Mouse (Mus musculus) hindbrain, embryonic 11.5 days (tissue): ENCODE data around the gene 0610030E20Rik. TPM values are rescaled to one million over a fixed set of nuclear protein-coding genes. Genes with fewer than 3 reads are reported as not detected.

Experiments
- ATAC-seq: fragments of 200-750 bp; cut with Nextera tagmentation; 2 replicates; pipeline ENCODE4 v1.8.0; 2017; ENCODE audit warnings: mild to moderate bottlenecking, moderate TSS enrichment, moderate library complexity; ENCODE audit not compliant: low FRiP score
- DNase-seq: peaks from one replicate; pipeline ENCODE4 v3.0.0-alpha.2; 2015; ENCODE audit warnings: low spot score
- H3K27ac ChIP-seq: fragments of 300-500 bp; sonication (generic); 2 replicates; pipeline ENCODE4 v1.5.1; 2014; ENCODE audit warnings: mild to moderate bottlenecking, low read depth, low read length
- H3K27me3 ChIP-seq: fragments of 300-500 bp; sonication (generic); 2 replicates; pipeline ENCODE4 v1.6.1; 2014; ENCODE audit warnings: mild to moderate bottlenecking, low read length, moderate library complexity, mixed read lengths; ENCODE audit not compliant: control insufficient read depth, insufficient read depth
- H3K36me3 ChIP-seq: fragments of 300-500 bp; sonication (generic); 2 replicates; pipeline ENCODE4 v1.6.1; 2014; ENCODE audit warnings: mild to moderate bottlenecking, low read length, moderate library complexity, mixed read lengths; ENCODE audit not compliant: control insufficient read depth, insufficient read depth
- H3K4me1 ChIP-seq: fragments of 300-500 bp; sonication (generic); replicated peaks from 2 replicates; pipeline ENCODE4 v1.6.1; 2014; ENCODE audit warnings: low read length, mixed read lengths; ENCODE audit not compliant: control insufficient read depth, insufficient read depth
- H3K4me2 ChIP-seq: fragments of 300-500 bp; sonication (generic); replicated peaks from 2 replicates; pipeline ENCODE4 v1.6.1; 2014; ENCODE audit warnings: mild to moderate bottlenecking, low read depth, low read length
- H3K4me3 ChIP-seq: fragments of 300-500 bp; sonication (generic); 2 replicates; pipeline ENCODE4 v1.5.1; 2014; ENCODE audit warnings: low read depth, low read length
- H3K9ac ChIP-seq: fragments of 300-500 bp; sonication (generic); 2 replicates; pipeline ENCODE4 v1.6.1; 2014; ENCODE audit warnings: low read depth, low read length
- H3K9me3 ChIP-seq: fragments of 300-500 bp; sonication (generic); 2 replicates; pipeline ENCODE4 v1.6.1; 2016; ENCODE audit warnings: low read length; ENCODE audit not compliant: control insufficient read depth
- WGBS: fragments of 180-500 bp; shearing (Covaris S2); extraction: QIAGEN DNeasy Blood & Tissue Kit; methylation state at CpG from one replicate; pipeline ENCODE4 v1.1.7; 2014; 5-methylcytosine and 5-hydroxymethylcytosine counted together
- polyA plus RNA-seq: library from polyadenylated mRNA; unstranded; fragments of >200 nt; fragmentation: Nextera tagmentation; extraction: Ambion mirVana; gene quantifications from 2 replicates; pipeline ENCODE4 v1.2.1, GENCODE M21; 2014

Gene 0610030E20Rik
- polyA plus RNA-seq, 1 experiment from 2014 or later: 28.4 TPM

DNA sequence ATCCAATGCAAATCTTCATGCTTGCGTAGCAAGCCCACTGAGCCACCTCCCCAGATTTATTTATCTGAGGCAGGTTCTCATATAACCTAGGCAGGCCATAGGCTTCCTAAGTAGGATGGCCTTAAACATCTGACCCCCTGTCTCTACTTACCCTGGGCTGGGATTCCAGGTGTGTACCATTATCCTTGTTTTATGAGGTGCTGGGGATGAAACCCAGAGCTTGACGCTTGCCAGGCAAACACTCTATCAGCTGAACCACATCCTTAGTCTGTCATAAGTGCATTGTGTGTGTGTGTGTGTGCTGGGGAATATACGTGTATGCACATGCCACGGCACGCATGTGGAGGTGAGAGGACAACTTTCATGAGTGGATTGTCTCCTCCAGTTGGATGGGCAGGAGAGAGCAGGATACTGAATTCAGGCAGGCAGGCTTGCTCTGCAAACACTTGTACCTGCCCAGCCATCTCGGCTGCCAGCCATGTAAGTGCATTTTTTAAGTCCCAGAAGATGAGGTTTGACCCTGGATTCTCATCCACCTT lies 41.7 kb downstream of the 0610030E20Rik start:
- H3K4me2 ChIP-seq: no peak overlapping the region
- DNase-seq (no peak), ATAC-seq (no peak)
- no peaks in the 10 kb centered on the region for H3K9me3 ChIP-seq
- H3K27ac ChIP-seq: no peak overlapping the region
- H3K36me3 ChIP-seq: no peaks in the 10 kb centered on the region
- no peak overlapping the region for H3K9ac ChIP-seq
- 91% methylated on average over 6 of the region's 6 CpGs for WGBS
- no peak overlapping the region for H3K4me3 ChIP-seq
- peaks cover 3% of the 10 kb centered on the region; the same call in 1 of the 2 replicates for H3K4me1 ChIP-seq
- H3K27me3 ChIP-seq: peaks cover 7% of the 10 kb centered on the region; the same call in 1 of the 2 replicates

DNA sequence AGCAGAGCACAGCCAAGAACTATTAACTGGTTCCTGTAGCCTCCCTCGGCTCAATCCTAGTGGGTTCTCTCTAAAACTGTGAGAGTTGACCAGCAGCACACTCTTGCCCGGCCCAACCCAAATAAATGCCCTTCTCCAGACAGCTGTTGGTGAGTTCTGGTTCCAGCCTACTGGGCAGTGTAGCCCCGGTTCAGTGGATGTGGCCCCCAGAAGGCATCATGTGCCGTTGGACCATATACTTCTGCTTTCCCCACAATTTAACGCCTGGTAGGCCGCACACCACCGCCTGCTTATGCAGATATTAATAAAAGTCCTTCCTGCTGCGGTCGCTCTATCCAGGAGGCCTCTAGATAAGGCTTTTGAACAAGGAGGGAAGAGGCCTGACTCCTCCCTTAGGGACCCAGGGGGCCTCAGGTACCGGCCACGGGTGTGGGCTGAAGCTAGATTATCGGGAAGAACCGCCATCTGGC lies 42.4 kb downstream of the 0610030E20Rik start:
- 35% methylated on average over 13 of the region's 13 CpGs for WGBS
- peak overlapping the region; percentile 49 for H3K4me2 ChIP-seq
- H3K9me3 ChIP-seq: no peaks in the 10 kb centered on the region
- H3K9ac ChIP-seq: no peak overlapping the region; the same call in 1 of the 2 replicates
- peaks cover 7% of the 10 kb centered on the region; the same call in 1 of the 2 replicates for H3K27me3 ChIP-seq
- no peak overlapping the region for H3K27ac ChIP-seq
- DNase-seq (no peak), ATAC-seq (peak; percentile 14; the same call in 1 of the 2 replicates)
- no peaks in the 10 kb centered on the region for H3K36me3 ChIP-seq
- peaks cover 3% of the 10 kb centered on the region; the same call in 1 of the 2 replicates for H3K4me1 ChIP-seq
- H3K4me3 ChIP-seq: peak overlapping the region; percentile 34; the same call in 1 of the 2 replicates

DNA sequence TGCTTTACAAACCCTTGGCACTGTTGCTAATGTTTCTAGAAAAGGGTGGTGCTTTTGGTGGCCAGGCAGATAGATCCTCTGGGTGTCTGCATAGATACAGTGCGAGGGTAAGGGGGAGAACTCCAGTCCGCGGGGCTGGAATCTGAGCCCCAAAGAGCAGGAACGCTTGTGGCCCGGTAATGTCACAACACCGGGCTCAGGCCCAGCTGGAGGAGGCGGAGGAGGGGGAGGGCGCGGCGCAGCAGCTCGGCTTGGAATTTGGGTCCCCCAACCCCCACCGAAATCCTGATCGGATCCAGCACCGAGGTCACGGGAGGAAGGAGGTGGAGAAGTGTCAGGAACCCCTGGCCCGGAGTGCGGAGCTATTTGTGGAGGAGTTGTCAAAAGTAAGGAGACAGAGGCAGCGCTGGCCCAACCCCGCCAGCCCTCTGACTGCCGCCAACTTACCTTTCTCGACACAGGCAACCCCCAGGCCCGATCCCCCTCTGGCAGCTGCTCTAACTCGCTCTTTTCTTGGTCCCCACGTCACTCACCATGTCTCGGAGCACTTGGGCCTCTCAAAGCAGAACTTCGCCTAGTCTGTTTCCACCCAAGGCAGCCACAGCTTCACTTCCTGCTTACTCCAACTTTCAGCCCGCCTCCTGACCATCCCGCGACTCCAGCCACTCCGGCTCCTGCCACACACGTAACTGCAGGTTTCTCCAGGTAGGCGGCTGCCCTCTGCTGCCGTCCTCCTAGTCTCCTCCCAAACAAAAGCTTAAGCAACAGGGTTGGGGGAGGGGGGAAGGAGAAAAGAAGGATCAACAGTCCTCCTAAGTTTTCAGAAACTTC lies 43.0 kb downstream of the 0610030E20Rik start, which contains the start of gene Vamp8:
TSS of gene Vamp8 (minus strand) at position 763 of the 831 bp plus-strand sequence.
- H3K27ac ChIP-seq: no peak within 1 kb of the TSS
- H3K4me3 ChIP-seq: peak within 1 kb of the TSS; percentile 34
- H3K36me3 ChIP-seq: no peaks in the 10 kb centered on the region
- H3K4me2 ChIP-seq: peak within 1 kb of the TSS; percentile 49
- DNase-seq: peak; percentile 58
- peak; percentile 22; the same call in 1 of the 2 replicates for ATAC-seq
- WGBS: 2% methylated on average over 33 of the region's 33 CpGs
- peaks cover 3% of the 10 kb centered on the region; the same call in 1 of the 2 replicates for H3K4me1 ChIP-seq
- no peaks in the 10 kb centered on the region for H3K9me3 ChIP-seq
- H3K27me3 ChIP-seq: peaks cover 7% of the 10 kb centered on the region; the same call in 1 of the 2 replicates
- H3K9ac ChIP-seq: peak within 1 kb of the TSS; percentile 65

DNA sequence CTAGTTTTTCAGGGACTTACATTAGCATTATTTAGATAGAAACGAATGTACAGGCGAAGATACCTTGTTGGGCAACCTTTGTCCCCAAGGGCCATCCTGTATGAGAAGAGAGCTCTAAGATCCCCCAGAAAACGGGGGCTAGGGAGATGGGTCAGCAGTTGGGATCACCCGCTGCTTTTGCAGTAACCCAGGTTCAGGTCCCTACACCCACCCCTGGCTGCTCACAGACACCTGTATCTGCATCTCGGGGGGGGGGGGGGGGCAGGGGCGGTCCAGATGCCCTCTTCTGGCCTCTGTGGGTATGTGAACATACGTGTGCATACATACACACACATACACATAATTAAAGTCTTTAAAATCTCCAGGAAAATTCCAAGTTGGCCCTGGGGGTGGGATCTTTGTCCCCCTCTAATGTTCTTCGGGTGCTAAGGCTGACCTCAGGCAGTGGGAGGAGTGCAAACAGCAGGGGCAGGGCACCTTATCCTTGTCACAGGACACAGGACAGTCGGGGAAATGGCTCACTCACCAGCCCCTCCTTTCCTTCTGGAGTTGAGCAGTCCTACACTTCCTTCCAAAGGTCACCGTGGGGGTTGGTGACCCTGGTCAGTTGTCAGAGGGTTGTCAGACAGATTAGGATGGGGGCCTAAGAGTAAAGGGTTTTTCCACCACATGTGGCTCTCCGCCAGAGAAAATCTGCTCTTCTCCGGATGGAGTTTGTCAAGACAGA lies 43.8 kb downstream of the 0610030E20Rik start:
- WGBS: 16% methylated on average over 12 of the region's 12 CpGs
- Histone ChIP-seq H3K4me3 (peak overlapping the region; percentile 34), H3K9ac (peak overlapping the region; percentile 65; the same call in 1 of the 2 replicates), H3K36me3 (no peaks in the 10 kb centered on the region), H3K4me1 (peaks cover 3% of the 10 kb centered on the region; the same call in 1 of the 2 replicates), H3K27me3 (peaks cover 7% of the 10 kb centered on the region; the same call in 1 of the 2 replicates), H3K27ac (no peak overlapping the region), H3K4me2 (peak overlapping the region; percentile 49), H3K9me3 (no peaks in the 10 kb centered on the region)
- DNase-seq: peak; percentile 21
- ATAC-seq: no peak; the same call in 1 of the 2 replicates

DNA sequence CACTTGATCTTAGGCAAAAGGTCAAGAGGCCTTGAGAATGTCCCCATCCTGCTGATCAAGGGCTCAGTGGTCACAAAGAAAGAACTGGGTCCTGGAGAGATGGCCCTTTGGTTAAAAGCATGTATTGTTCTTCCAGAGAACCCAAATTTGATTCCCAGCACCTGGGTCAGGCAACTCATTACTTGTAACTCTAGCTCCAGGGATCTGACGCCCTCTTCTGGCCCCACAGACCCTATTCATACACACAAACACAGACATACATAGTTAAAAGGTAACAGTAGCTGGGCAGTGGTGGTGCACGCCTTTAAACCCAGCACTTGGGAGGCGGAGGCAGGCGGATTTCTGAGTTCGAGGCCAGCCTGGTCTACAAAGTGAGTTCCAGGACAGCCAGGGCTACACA lies 45.2 kb downstream of the 0610030E20Rik start:
- no peak for ATAC-seq
- H3K4me1 ChIP-seq: peaks cover 3% of the 10 kb centered on the region; the same call in 1 of the 2 replicates
- 88% methylated on average over 5 of the region's 5 CpGs for WGBS

DNA sequence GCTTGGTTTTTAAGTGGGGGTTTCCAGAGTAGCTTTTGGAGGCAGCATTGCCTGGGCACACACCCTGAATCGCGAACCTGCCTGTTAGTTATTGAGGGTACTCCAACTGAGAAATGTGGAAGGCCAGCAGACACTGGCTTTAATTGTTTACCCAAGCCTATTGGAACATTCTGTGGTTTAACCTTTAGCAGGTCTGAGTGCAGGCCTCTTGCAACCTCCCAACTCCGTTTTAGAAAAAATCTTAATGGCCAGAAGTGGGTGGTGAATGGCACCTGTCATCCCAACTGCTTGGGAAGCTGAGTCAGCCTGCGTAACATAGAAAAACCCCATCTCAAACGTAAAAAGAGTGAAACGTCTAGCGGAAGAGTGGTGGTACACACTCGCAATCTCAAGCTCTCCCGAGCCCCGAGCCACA lies 49.7 kb downstream of the 0610030E20Rik start:
- Histone ChIP-seq H3K4me1 (no peaks in the 10 kb centered on the region), H3K27me3 (no peaks in the 10 kb centered on the region), H3K9me3 (no peaks in the 10 kb centered on the region), H3K4me3 (no peak overlapping the region), H3K36me3 (no peaks in the 10 kb centered on the region), H3K9ac (no peak overlapping the region), H3K27ac (no peak overlapping the region), H3K4me2 (no peak overlapping the region)
- DNase-seq (no peak), ATAC-seq (no peak)
- 88% methylated on average over 10 of the region's 10 CpGs for WGBS

More for the DNA sequence above, 45.2 kb downstream of the 0610030E20Rik start:
- Histone ChIP-seq H3K9ac (no peak overlapping the region), H3K9me3 (no peaks in the 10 kb centered on the region), H3K4me2 (no peak overlapping the region), H3K27ac (no peak overlapping the region), H3K27me3 (peaks cover 7% of the 10 kb centered on the region; the same call in 1 of the 2 replicates), H3K4me3 (no peak overlapping the region), H3K36me3 (no peaks in the 10 kb centered on the region)
- DNase-seq: no peak

DNA sequence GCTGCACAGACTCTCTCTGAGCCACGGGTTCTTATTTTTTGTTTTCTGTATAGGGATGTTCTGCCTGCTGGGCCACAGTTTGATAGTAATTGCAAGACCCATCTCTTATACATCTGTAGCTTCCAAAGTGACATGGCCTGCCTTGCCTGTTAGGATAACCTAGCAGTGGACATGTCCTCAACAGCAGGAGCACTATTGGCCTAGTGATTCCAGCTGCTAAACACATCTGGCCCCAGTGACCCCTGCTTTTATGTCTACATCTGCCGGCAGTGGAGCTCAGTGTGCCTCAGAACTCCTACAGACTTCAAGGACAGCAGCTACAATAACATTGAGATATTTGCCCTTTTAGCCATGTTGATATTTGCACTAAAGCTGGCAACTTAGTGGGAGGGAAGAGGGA lies 52.9 kb downstream of the 0610030E20Rik start:
- Histone ChIP-seq H3K4me3 (no peak overlapping the region), H3K27ac (no peak overlapping the region), H3K9me3 (no peaks in the 10 kb centered on the region), H3K4me1 (no peaks in the 10 kb centered on the region), H3K36me3 (no peaks in the 10 kb centered on the region), H3K27me3 (no peaks in the 10 kb centered on the region), H3K4me2 (no peak overlapping the region), H3K9ac (no peak overlapping the region)
- WGBS: 44% methylated on average over 2 of the region's 2 CpGs
- ATAC-seq (no peak), DNase-seq (no peak)

DNA sequence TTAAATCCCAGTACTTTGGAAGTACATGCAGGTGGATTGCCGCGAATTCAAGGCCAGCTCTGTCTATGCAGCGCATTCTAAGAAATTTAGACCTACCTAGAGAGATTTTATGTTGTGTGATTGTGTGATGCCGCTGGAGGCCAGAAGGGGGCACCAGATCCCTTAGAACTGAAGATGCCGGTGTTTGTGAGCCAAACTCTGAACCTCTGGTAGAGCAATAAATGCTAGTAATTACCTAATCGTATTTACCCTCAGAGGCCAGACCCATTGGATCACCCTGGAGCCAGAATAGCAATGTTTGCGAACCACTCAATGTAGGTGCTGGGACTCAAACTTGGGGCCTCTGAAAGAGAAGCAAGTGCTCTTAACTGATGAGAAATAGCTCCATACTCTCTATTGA lies 54.8 kb downstream of the 0610030E20Rik start:
- Histone ChIP-seq H3K4me3 (no peak overlapping the region), H3K4me1 (no peaks in the 10 kb centered on the region), H3K27ac (no peak overlapping the region), H3K36me3 (no peaks in the 10 kb centered on the region), H3K27me3 (no peaks in the 10 kb centered on the region), H3K9me3 (no peaks in the 10 kb centered on the region), H3K4me2 (no peak overlapping the region), H3K9ac (no peak overlapping the region)
- DNase-seq: peak; percentile 81
- no peak for ATAC-seq
- 26% methylated on average over 7 of the region's 7 CpGs for whole genome bisulfite sequencing
